Mouse (Mus musculus): Measurements from ENCODE around the gene 1700088E04Rik. TPM values are rescaled to one million over a fixed set of nuclear protein-coding genes. Genes with fewer than 3 reads are reported as not detected.

1700088E04Rik gene
- not detected in 2 replicates for polyA plus RNA-seq (2011; ENCODE audit: insufficient read depth, insufficient read length, low replicate concordance, missing spikeins)

DNA sequence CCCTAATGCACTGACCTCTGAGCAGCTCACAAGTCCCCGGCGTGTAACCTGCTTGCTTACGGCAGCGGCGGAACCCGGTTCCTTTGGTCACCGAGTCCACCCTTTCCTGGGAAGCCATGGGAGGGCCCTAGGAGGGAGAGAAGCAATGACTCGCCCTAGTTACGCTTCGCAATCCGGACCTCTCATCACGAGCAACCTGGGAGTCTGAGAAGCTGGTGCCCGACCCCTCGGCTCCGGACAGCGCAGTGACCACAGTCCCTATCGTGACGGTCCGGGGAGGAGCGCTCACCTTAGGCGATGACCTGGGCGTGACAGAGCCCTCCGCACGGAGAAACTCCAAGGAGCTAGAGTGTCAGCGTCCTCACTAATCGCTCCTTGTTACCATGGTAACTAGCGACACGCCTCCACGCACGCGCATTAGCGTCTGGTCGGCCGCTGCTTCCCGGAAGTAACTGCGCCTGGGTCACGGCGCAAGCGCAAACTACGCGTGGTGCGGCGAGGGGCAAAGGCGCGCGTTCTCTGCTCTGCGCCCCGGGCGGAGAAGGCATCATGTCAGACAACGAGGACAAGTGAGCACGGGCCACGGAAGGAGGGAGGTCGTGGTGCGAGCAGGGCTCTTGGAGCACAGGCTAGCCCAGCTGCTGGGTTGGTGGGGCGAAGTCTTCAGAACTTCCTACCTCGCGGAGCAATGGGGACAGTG is at the start of gene 1700088E04Rik, which contains the start of gene Polr2f:
1700088E04Rik (minus strand) TSS at position 388 of the 700 bp plus-strand sequence.
Polr2f (plus strand) TSS at position 144 of the 700 bp plus-strand sequence.
- WGBS = under 1% methylated on average over 57 of the region's 57 CpGs
- 0 out of 2 replicates have a peak, but pooled peaks have one; percentile 16 for TF ChIP-seq CTCF (IDR thresholded peaks at IDR 0.05; ENCODE audit: control insufficient read depth, insufficient read depth, low read length)
- TF ChIP-seq POLR2A (IDR thresholded peaks at IDR 0.05; ENCODE audit: borderline replicate concordance, control insufficient read depth, low read depth, low read length) = peak; percentile 81; the same call in 1 of the 2 replicates
- Histone ChIP-seq H3K27ac (ENCODE audit: control insufficient read depth, insufficient read depth, low read depth, low read length, poor library complexity) (peak within 1 kb of the TSS; percentile 10; the same call in 1 of the 2 replicates), H3K4me3 (replicated peaks; ENCODE audit: control insufficient read depth, low read depth, low read length) (peak within 1 kb of the TSS; percentile 92), H3K4me1 (ENCODE audit: control insufficient read depth, insufficient read depth, low read length) (no peaks in the 10 kb centered on the region)

DNA sequence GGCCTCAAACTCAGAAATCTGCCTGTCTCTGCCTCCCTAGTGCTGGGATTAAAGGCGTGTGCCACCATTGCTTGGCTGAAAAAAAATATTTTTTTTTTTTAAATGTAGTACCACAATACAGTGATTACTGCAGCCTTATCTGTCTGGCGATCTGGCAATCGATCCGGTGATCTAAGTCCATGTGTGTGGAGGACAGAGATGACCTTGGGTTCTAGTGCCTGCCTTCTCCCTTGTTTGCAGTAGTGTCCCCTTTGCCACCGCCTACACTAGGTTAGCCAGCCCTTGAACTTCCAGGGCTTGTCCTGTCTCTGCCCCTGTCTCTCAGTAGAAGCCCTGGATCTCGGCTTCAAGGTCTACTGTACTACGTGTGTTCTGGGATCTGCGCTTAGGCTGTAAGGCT is 46.8 kb upstream of the 1700088E04Rik start:
- WGBS = 84% methylated on average over 8 of the region's 8 CpGs
- H3K27ac ChIP-seq (ENCODE audit: control insufficient read depth, insufficient read depth, low read depth, low read length, poor library complexity) = no peak overlapping the region
- no peak for TF ChIP-seq POLR2A (IDR thresholded peaks at IDR 0.05; ENCODE audit: borderline replicate concordance, control insufficient read depth, low read depth, low read length)
- TF ChIP-seq CTCF (IDR thresholded peaks at IDR 0.05; ENCODE audit: control insufficient read depth, insufficient read depth, low read length) = no peak

DNA sequence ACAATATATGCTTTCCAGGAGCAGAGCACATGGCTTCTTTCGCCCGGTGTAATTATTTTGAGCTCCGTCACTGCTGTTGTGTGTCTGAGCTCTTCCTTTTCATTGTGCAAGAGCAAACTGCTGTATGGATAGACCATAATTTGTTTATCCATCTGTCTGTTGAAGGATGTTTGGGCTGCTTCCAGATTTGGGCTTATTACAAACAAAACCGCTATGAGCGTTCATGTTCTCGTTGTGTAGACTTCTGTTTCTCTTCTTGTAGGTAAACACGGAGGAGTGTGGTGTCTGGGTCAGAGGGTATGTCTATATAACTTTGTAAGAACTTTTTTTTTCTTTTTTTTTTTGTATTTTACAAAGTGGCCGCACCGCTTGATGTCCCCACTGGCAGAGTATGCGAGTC is 44.2 kb upstream of the 1700088E04Rik start:
- TF ChIP-seq POLR2A (IDR thresholded peaks at IDR 0.05; ENCODE audit: borderline replicate concordance, control insufficient read depth, low read depth, low read length) (no peak), CTCF (IDR thresholded peaks at IDR 0.05; ENCODE audit: control insufficient read depth, insufficient read depth, low read length) (no peak)
- WGBS = 79% methylated on average over 10 of the region's 10 CpGs
- Histone ChIP-seq H3K4me3 (replicated peaks; ENCODE audit: control insufficient read depth, low read depth, low read length) (no peak overlapping the region), H3K4me1 (ENCODE audit: control insufficient read depth, insufficient read depth, low read length) (no peaks in the 10 kb centered on the region), H3K27ac (ENCODE audit: control insufficient read depth, insufficient read depth, low read depth, low read length, poor library complexity) (no peak overlapping the region)

More for the DNA sequence above, 46.8 kb upstream of the 1700088E04Rik start:
- Histone ChIP-seq H3K4me1 (ENCODE audit: control insufficient read depth, insufficient read depth, low read length) (no peaks in the 10 kb centered on the region), H3K4me3 (replicated peaks; ENCODE audit: control insufficient read depth, low read depth, low read length) (no peak overlapping the region)

DNA sequence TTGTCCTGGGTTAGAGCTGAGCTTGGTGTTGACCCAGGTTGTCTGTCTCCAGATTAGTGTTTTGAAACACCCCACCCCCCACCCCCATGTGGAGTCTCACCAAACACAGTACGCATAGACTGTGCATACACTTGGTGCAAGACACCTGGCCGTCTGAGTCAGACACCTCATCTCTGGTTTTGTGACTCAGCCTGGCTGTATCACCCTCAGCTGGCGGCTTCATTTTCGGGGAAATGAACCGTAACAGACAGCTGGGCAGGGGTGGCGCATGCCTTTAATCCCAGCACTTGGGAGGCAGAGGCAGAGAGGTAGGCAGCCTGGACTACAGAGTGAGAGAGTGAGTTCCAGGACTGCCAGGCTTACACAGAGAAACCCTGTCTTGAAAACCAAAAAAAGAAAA is 35.9 kb upstream of the 1700088E04Rik start:
- H3K4me1 ChIP-seq (ENCODE audit: control insufficient read depth, insufficient read depth, low read length) = no peaks in the 10 kb centered on the region
- 60% methylated on average over 6 of the region's 6 CpGs for WGBS
- H3K4me3 ChIP-seq (replicated peaks; ENCODE audit: control insufficient read depth, low read depth, low read length) = no peak overlapping the region
- no peak for TF ChIP-seq CTCF (IDR thresholded peaks at IDR 0.05; ENCODE audit: control insufficient read depth, insufficient read depth, low read length)
- TF ChIP-seq POLR2A (IDR thresholded peaks at IDR 0.05; ENCODE audit: borderline replicate concordance, control insufficient read depth, low read depth, low read length) = no peak
- H3K27ac ChIP-seq (ENCODE audit: control insufficient read depth, insufficient read depth, low read depth, low read length, poor library complexity) = no peak overlapping the region

DNA sequence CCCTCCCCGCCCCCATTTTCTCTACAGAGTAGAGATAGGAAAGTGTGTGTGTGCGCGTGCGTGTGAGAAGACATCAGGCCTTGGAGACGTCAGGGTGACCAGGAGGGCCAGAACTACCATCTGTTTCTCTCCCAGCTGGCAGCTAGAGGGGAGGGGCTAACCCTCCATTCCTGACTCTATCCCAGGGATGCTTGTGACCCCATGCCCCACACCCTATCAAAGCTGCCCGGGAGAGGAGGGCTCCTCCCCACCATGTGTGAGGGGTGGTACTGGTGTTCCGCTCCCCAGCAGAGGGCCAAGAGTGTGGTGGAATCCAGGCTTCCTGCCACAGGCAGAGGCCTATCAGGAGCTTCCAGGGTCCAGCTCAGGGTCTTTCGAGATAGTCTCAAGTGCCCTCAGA is 25.7 kb upstream of the 1700088E04Rik start:
- TF ChIP-seq POLR2A (IDR thresholded peaks at IDR 0.05; ENCODE audit: borderline replicate concordance, control insufficient read depth, low read depth, low read length) (no peak), CTCF (IDR thresholded peaks at IDR 0.05; ENCODE audit: control insufficient read depth, insufficient read depth, low read length) (no peak)
- H3K4me3 ChIP-seq (replicated peaks; ENCODE audit: control insufficient read depth, low read depth, low read length) = no peak overlapping the region
- no peaks in the 10 kb centered on the region for H3K4me1 ChIP-seq (ENCODE audit: control insufficient read depth, insufficient read depth, low read length)
- H3K27ac ChIP-seq (ENCODE audit: control insufficient read depth, insufficient read depth, low read depth, low read length, poor library complexity) = no peak overlapping the region
- 71% methylated on average over 8 of the region's 8 CpGs for WGBS

DNA sequence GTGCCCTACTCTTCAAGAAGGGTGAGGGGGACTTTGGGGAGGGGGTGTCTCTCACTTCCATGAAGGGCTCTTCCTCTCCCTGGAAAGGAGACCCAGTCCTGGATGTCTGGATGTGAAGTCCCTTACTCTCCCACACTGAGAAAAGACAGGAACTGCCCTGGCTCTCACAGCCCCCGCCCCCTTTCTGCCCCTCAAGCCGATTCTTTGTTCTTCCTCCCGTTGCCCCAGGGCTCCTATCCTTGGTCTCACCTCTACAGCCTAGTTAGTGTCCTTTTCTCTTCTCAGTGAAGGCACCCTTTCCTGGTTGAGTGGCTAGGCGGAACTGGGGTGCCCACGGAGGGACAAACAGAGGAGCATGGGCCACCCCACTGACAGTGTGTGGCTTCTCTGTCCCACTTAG is 24.1 kb upstream of the 1700088E04Rik start, which contains the start of gene Sox10:
Sox10 (minus strand) TSS at position 101 of the 400 bp plus-strand sequence.
- no peaks in the 10 kb centered on the region for H3K4me1 ChIP-seq (ENCODE audit: control insufficient read depth, insufficient read depth, low read length)
- WGBS = 69% methylated on average over 5 of the region's 5 CpGs
- H3K4me3 ChIP-seq (replicated peaks; ENCODE audit: control insufficient read depth, low read depth, low read length) = no peak within 1 kb of the TSS
- no peak for TF ChIP-seq CTCF (IDR thresholded peaks at IDR 0.05; ENCODE audit: control insufficient read depth, insufficient read depth, low read length)
- no peak for TF ChIP-seq POLR2A (IDR thresholded peaks at IDR 0.05; ENCODE audit: borderline replicate concordance, control insufficient read depth, low read depth, low read length)
- H3K27ac ChIP-seq (ENCODE audit: control insufficient read depth, insufficient read depth, low read depth, low read length, poor library complexity) = no peak within 1 kb of the TSS

DNA sequence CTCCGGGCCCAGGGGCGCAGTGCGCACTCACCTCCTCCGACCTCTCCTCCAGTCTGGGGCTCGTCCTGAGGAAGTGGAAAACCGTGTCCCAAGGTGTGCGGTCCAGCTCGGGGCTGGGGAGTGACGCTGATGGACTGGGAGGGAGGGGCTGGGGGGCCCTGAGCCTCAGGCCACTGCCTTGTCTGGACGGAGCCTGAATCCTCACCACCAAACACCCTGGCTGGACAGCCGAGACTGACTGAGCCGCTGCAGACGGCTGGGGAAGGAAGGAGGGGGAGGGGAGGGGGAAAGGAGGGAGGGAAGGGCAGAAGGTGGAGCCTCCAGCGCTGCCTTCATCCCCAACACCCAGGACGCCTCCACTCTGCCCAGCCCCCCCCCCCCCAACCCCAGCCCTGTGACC is 23.2 kb upstream of the 1700088E04Rik start:
- no peak overlapping the region for H3K4me3 ChIP-seq (replicated peaks; ENCODE audit: control insufficient read depth, low read depth, low read length)
- no peak overlapping the region for H3K27ac ChIP-seq (ENCODE audit: control insufficient read depth, insufficient read depth, low read depth, low read length, poor library complexity)
- no peaks in the 10 kb centered on the region for H3K4me1 ChIP-seq (ENCODE audit: control insufficient read depth, insufficient read depth, low read length)
- whole genome bisulfite sequencing = 9% methylated on average over 14 of the region's 15 CpGs
- TF ChIP-seq POLR2A (IDR thresholded peaks at IDR 0.05; ENCODE audit: borderline replicate concordance, control insufficient read depth, low read depth, low read length) = no peak
- TF ChIP-seq CTCF (IDR thresholded peaks at IDR 0.05; ENCODE audit: control insufficient read depth, insufficient read depth, low read length) = no peak

DNA sequence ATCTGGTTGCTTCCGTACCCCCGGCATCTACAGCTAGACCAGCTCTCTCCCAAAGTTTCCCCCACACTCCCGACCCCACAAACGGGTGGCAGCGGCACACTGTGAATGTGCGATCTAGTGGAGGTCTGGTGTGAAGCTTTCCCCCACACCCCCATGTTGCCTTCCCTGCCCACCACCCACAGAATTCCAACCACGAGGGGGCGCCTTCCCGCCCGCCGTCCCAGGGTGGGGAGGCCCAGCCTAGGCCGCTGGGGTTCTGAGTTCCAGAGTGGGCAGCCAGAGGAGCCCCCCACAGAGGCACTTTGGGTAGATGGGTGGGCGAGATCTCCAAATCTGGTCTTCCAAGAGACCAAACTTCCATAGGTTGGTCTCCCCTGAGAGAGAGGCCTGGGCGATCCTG is 21.8 kb upstream of the 1700088E04Rik start:
- Histone ChIP-seq H3K4me1 (ENCODE audit: control insufficient read depth, insufficient read depth, low read length) (no peaks in the 10 kb centered on the region), H3K27ac (ENCODE audit: control insufficient read depth, insufficient read depth, low read depth, low read length, poor library complexity) (no peak overlapping the region), H3K4me3 (replicated peaks; ENCODE audit: control insufficient read depth, low read depth, low read length) (no peak overlapping the region)
- TF ChIP-seq CTCF (IDR thresholded peaks at IDR 0.05; ENCODE audit: control insufficient read depth, insufficient read depth, low read length) (no peak), POLR2A (IDR thresholded peaks at IDR 0.05; ENCODE audit: borderline replicate concordance, control insufficient read depth, low read depth, low read length) (no peak)
- WGBS = 46% methylated on average over 14 of the region's 14 CpGs
